Mouse (Mus musculus): Measurements from ENCODE around the gene Rasl10a. TPM values are rescaled to one million over a fixed set of nuclear protein-coding genes. Genes with fewer than 3 reads are reported as not detected.

Gene Rasl10a
- polyA plus RNA-seq, 2 experiments from 2014 or later = not detected

- ATAC-seq = no peak
These were observed 31.2 kb downstream of the Rasl10a start for GRCm38 (mm10) chr11:5089147-5089546.

DNA sequence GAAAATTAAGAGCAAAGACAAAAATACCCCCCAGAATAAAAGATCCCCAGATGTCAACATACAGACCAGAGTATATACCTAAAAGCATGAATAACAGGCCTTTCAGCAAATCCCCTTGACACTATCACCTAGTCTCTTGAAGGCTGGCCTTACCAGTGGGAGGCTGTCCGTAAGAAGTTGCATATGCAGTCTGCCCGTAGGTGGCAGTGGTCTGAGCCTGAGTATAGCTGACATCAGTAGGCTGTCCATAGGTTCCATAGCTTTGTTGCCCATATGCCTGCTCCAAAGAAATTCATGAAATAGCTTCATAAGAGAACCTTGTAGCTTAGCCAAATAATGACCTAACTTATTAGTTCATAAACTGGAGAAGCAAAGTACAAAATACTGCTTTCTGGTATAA, 33.8 kb downstream of the Rasl10a start:
- ATAC-seq = no peak

DNA sequence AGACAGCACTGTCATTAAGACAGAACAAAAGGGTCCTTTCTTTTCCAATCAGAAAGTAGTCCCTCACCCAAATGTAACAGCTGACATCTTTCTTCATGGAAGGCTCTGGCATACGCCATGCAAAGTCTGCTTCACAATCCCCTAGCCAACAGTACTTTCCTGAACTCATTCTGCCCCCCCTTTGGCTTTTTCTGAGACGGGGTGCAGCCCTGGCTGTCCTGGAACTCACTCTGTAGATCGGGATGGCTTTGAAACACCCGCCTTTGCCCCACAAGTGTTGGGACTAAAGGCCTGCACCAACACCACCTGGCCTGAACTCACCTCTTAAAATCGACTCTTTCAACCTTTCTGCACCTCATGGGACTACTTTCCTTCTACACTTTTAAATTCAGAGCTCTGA, 37.9 kb downstream of the Rasl10a start:
- no peak for ATAC-seq

- no peak for ATAC-seq
These were observed 38.6 kb downstream of the Rasl10a start for GRCm38 (mm10) chr11:5096480-5097020.

- ATAC-seq = no peak
These were observed 40.3 kb downstream of the Rasl10a start for GRCm38 (mm10) chr11:5098035-5098735.

- peak; percentile 75 for ATAC-seq
These were observed 41.0 kb downstream of the Rasl10a start, which contains the start of the genes Rhbdd3 and Ewsr1 for GRCm38 (mm10) chr11:5098736-5099542. Gene Rhbdd3, plus strand, starts transcription at chr11:5098926. Gene Ewsr1, minus strand, starts transcription at chr11:5099266.

- no peak for ATAC-seq
These were observed 41.8 kb downstream of the Rasl10a start for GRCm38 (mm10) chr11:5099576-5100183.

DNA sequence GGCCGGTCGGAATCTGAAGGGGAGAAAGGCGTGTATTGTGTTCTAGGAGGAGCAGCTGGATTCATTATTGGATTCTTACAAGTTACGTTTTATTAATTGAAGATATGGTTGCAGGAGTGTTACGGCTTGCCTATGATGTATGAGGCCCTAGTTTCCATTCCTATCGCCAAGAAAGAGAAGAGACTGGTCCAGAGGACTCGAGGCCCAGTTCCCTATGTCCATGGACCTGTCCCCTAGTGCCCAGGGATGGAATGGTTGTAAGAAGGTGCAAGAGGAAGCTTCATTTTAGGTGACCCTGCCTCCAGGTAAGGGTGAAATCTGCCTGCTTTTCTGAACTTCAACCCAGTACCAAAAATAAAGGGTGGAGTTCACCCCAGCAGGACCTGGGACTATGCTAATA, 42.4 kb downstream of the Rasl10a start:
- ATAC-seq = no peak

- ATAC-seq = no peak
These were observed 42.9 kb downstream of the Rasl10a start for GRCm38 (mm10) chr11:5100801-5101200.

DNA sequence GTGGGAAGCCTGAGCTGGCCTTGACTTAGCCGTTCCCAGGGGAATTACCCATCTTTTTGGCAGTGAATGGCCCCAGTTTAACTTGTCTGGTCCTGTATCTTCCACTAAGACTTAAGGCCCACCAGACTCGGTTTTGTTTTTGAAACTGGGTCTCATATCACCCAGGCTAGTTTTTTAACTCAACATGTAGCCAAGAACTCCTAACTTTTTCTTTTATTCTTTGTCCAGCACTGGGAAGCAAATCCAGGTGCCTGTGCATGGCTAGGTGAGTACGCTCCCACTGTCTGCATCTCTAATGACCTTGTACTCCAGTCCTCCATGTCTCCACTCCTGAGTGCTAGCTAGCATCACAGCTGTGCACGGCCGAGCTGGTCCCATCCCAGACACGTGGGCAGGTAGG, 43.7 kb downstream of the Rasl10a start:
- no peak for ATAC-seq

- no peak for ATAC-seq
These were observed 44.5 kb downstream of the Rasl10a start for GRCm38 (mm10) chr11:5102384-5102783.

DNA sequence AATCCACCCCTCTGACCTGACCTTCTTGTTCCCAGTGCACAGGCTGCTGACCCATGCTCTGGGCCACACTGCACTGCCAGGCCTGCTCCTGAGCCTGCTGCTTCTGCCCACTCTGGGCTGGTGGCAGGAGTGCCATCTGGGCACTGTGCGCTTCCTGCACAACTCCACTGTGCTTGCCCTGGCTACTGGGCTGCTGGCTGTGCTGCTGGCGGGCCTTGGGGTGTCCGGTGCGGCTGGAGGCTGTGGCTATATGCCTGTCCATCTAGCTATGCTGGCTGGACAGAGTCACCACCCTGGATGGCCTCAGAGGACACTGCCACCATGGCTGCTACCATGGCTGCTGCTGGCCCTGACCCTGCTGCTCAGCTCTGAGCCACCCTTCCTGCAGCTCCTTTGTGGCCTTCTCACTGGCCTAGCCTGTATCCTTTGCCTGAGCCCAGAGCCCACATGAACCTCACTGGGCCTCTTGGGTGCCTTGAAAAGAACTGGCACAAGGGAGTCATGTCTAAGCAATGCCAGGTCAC, 46.1 kb downstream of the Rasl10a start:
- no peak for ATAC-seq

DNA sequence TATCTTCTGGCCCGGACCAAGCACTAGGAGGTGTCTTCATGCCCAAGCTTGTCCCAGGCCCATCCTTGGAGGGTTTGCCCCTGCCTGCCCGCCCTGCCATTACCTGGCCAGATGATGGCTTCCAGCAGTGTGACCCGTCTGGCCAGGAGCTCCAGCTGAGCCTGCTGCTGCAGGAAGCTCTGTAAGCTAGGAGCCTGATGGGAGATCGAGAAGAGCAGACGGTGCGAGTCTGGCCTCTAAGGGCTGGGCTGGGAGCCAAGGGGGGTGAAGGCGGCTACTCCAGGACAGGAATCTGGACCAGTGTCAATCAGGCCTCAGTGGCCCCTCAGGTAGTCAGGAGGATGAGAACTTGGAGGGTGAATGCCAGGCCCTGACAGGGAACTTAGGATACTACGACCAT, 51.5 kb downstream of the Rasl10a start:
- ATAC-seq = no peak

Other genes with a start within 250 kb of the Rasl10a start
- gene Nf2, start 208.6 kb upstream of the Rasl10a start, polyA plus RNA-seq (2017; shearing (Covaris generic)) = 10 to 100 TPM; 14.1 to 19.1 TPM
- gene Nipsnap1, start 184.2 kb upstream of the Rasl10a start, polyA plus RNA-seq (2017; shearing (Covaris generic)) = 10 to 100 TPM; 41.5 to 43.3 TPM
- 10 to 100 TPM; 31.6 to 45.2 TPM for gene Thoc5, start 162.8 kb upstream of the Rasl10a start, polyA plus RNA-seq (2017; shearing (Covaris generic))
- gene Nefh, start 110.1 kb upstream of the Rasl10a start, polyA plus RNA-seq (2017; shearing (Covaris generic)) = 1 to 10 TPM; 6.5 to 9.2 TPM
- gene Ap1b1, start 71.3 kb upstream of the Rasl10a start, polyA plus RNA-seq (2017; shearing (Covaris generic)) = 10 to 100 TPM; 51.9 to 60.4 TPM
- gene Gas2l1, start 7.2 kb downstream of the Rasl10a start, polyA plus RNA-seq (2017; shearing (Covaris generic)) = under 1 TPM; 0.37 to 0.38 TPM
- 1 to 10 TPM; 5.6 to 5.9 TPM for gene Rhbdd3, start 40.8 kb downstream of the Rasl10a start, polyA plus RNA-seq (2017; shearing (Covaris generic))
- 100 to 1,000 TPM; 143 to 144 TPM for gene Ewsr1, start 41.1 kb downstream of the Rasl10a start, polyA plus RNA-seq (2017; shearing (Covaris generic))
- not detected for gene Emid1, start 94.1 kb downstream of the Rasl10a start, polyA plus RNA-seq (2017; shearing (Covaris generic))
- 1 to 10 TPM; 3.3 to 4.2 TPM for gene Kremen1, start 203.4 kb downstream of the Rasl10a start, polyA plus RNA-seq (2017; shearing (Covaris generic))

All from activated CD4-positive, CD25-positive, alpha-beta regulatory T cell, adult 4 months (primary cell).